Mouse (Mus musculus) cerebellum, adult 9-10 months (tissue): ENCODE measurements around the gene Cdr2l.

ENCODE experiments used
- DNase-seq: peaks from one replicate; pipeline ENCODE4 v3.0.0; 2022

Cdr2l gene

GRCm38 (mm10) chr11:115408266-115408920 lies 26.7 kb downstream of the Cdr2l start:
- no peak for DNase-seq

DNA sequence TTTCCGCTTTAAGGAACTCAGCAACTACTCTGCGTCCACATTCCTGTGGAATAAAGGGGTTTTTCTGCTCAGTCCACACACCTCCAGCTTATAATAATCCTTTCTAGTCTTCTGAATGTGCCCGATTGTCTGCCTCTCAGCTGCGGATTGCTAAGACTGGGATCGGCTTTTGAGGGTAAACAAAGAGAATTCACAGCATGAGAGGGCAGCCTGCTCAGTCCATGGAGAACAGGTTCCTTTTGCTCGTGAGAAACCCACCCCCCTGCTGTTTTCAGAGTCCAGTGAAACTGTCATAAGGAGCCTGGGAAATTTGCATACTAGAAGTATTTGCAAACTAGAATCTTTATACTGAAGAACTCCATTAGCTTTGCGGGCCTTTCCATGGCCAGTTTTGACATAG lies 27.8 kb downstream of the Cdr2l start:
- DNase-seq, result no peak

DNA sequence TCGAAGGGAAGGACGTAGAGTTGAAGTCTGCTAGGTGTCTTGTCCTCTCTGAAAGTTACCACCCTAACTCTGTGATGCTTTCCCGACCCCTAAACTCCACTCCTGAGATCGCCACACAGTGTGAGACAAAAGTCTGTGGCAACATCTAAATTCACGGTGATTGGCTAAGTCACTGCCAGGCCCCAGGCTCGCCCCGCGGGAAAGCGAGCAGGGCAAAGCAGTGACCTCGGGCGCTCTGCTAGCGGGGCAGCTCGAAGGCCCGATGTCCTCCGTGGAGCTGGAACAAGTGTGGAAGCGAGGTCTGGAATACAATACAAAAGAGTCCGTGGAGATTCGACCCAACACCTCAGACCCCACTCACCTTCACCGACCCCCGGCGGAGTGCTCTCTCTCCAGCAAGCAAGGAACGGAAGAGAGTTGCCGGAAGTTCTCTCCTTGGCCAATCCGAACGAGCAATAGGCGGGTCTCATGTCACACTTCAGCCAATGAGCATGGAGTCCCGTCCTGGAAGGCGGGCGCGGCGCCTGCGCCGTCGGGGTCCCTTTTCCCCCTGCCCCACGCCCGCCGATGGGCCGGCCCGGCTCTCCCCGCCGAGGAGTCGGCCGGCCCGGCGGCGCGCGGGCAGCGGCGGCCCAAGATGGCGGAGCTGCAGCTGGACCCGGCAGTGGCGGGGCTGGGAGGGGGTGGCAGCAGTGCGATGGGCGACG lies 38.0 kb downstream of the Cdr2l start, which contains the start of the genes Atp5h and Kctd2:
Gene Atp5h, minus strand, starts transcription at position 432 of the 707 bp plus-strand sequence.
Gene Kctd2, plus strand, starts transcription at position 598 of the 707 bp plus-strand sequence.
- peak; percentile 95 for DNase-seq

DNA sequence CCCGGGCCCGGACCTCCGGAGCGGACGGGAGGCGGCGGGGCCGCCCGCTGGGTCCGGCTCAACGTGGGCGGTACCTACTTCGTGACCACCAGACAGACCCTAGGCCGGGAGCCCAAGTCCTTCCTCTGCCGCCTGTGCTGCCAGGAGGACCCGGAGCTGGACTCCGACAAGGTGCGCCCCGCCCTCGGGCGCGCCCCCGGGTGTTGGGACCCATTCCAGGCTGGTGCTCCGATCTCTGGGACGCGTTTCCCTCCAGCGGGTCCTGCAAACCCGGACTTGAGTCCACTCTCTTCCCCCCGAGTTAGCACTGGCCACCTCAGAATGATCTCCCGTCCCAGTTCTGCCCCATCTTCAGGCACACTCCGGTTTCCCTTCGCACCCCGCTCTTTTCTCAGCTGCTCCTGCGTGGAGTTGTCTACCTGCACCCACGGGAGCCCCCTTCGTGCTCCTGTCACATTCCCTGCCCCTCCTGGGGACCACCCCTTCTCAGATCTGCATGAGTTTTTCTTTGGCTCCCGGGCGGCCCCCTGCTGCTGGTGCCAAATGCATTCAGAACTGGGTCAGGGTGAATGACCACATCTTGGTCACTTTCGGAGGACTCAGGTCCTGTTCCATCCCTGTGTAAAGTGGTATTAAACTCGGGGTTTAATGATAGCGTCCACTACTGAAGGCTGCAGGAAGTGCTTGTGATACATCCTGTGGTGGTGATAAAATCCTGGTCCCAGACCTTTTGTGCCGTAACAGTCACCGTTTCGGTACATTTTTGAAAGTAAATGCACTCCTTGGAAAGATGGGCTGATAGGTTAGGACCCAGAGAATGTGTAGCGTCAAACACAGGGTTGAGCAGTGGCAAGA lies 38.8 kb downstream of the Cdr2l start:
- peak; percentile 80 for DNase-seq

DNA sequence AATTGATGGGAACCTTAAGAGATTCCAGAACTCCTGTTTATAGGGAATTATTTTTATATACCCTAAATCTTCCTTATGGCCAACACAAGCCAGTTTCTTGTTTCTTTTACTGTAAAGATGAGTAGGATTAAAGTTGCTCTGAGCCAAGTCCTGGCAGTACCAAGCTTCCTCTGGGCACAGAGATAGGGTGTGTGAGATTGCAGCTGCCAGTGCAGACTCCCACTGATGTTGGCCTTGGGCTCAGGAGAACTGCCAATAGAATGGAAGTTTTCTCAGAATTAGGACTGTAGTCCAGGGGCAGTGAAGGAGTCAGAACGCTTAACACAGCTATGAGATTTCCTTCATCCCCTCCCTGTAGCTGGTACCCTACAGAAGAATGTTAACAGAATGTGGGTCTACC lies 39.6 kb downstream of the Cdr2l start:
- DNase-seq, result no peak

- DNase-seq, result no peak
These were observed 40.3 kb downstream of the Cdr2l start for GRCm38 (mm10) chr11:115421972-115422371.

DNA sequence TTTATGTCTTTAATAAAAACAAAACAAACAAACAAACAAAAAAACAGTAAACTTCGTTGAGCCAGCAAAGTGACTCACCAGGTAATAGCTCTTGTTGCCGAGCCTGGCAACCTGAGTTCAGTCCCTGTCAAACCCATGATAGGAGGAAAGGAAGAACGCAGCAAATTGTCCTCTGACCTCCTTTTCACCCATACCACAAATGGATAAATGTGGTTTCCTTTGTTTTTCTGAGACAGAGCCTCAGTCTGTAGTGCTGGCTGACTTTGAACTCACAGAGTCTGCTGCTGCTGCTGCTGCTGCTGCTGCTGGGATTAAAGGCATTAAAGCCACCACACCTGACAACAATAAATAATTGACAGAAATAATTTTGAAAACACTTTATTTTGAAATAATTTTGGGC lies 41.4 kb downstream of the Cdr2l start:
- no peak for DNase-seq

DNA sequence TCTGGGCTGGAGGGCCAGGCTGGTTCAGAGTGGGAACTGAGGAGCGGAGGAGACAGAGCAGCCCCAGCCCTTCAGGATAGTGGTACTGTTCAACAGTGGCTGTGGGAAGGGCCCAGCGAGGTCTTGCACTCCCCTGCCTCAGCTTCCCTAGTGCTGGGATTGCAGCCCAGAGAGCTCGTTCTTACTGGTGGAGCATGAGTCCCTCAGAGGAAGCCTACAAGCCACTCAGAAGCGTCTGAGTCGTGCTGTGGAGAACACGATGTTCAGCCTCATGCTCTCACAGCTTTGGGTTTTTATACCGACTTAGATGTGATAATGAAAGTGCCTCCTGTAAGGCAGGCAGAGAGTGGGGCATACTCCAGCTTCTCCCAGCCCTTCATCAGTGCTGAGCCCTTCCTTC lies 43.0 kb downstream of the Cdr2l start:
- no peak for DNase-seq

GRCm38 (mm10) chr11:115425671-115426070 lies 44.0 kb downstream of the Cdr2l start:
- DNase-seq, result peak; percentile 23

- DNase-seq, result peak; percentile 88
These were observed 46.0 kb downstream of the Cdr2l start for GRCm38 (mm10) chr11:115427482-115428331.

GRCm38 (mm10) chr11:115429307-115429706 lies 47.6 kb downstream of the Cdr2l start:
- peak; percentile 71 for DNase-seq

DNA sequence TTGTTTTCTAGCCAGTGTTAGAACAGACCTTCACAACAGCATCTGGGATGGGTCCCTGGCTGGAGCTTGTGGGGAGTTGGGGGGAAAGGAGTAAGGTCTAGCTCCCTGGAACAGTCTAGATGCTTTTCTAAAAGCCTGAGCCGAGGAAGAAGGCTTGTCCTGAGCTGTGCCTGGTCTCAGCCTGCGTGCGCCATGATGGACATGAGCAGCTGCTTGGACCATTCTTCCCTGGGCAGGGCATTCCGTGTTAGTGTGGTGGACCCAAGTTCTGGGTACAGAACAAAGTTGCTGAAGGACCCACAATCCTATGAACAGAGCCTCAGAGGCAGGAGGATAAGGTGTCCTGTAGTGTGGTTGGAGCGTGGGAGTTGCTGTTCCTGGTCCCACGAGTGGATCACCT lies 48.8 kb downstream of the Cdr2l start:
- peak; percentile 23 for DNase-seq

DNA sequence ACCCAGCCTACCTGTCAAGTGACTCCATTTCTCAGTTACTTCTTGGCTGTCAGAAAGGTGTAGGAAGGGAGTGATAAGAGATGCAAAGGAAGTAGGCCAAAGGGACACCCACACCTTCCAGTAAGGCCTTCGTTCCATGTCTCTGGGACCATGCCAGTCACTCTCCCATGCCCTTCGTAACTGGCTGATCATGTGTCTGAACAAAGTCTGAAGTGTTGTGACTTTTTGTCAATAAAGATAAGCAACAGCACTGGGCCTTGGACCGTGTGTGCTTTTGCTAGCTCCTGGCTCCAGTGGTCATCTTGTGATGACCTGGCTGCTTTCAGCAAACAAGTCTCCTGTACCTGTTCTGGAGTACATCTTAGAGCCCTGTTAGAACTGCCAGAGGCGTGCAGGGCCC lies 51.1 kb downstream of the Cdr2l start:
- peak; percentile 25 for DNase-seq

GRCm38 (mm10) chr11:115433342-115433741 lies 51.6 kb downstream of the Cdr2l start:
- DNase-seq, result no peak

DNA sequence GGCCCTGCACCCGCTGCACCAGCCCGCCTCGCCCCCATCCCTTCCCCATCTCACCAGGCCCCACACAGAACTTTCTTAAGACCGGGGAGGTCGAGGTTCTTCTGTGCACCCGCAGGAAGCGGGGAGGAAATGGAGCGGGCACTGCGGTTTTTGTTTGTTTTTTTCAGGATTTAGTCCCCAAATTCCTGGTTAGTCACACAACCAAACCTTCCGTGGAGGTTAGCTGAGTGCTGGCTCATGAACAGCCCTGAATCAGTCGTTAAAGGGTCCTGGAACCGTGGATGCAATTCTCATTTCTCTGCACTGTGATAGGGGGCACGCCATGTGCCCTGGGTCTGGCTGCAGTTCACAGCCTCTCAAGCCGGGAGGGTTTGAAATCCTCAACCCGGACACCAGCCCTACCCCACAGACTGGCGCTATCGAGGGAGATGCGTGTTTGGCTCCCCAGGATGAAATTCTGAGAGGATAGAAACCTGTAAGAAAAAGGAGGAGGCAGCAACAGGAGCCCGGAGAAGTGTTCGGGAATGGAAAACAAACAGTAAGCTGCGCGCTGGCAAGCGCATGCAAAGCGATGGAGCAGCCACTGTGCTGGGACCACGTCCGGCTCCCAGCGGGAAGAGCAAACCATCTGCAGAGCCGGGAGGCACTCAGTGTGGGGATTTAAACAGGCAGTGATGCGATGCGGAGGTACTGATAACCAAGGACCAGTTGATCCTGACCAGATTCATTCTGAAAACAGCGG lies 54.1 kb downstream of the Cdr2l start:
- peak; percentile 78 for DNase-seq

- DNase-seq, result no peak
These were observed 55.9 kb downstream of the Cdr2l start for GRCm38 (mm10) chr11:115437571-115438122.

GRCm38 (mm10) chr11:115439326-115439725 lies 57.6 kb downstream of the Cdr2l start:
- DNase-seq, result no peak

- no peak for DNase-seq
These were observed 58.3 kb downstream of the Cdr2l start, which contains the start of gene Trim80 for GRCm38 (mm10) chr11:115439906-115440595. TSS of gene Trim80 (plus strand) at chr11:115440545.

DNA sequence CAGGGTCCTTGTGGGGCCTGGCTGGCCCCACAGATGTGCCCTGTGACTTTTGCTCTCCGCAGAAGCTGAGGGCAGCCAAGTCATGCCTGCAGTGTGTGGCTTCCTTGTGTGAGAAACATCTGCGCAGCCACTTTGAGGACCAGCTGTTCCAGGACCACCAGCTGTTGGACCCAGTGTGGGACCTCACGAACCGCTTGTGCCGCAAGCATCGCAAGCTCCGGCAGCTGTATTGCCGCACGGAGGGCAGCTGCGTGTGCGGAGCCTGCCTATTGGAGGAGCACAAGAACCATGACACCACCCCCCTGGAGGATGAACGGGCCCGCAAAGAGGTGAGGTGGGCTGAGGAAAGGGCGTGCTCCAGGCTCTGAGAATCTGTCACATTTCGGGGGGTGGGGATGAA lies 59.7 kb downstream of the Cdr2l start:
- DNase-seq, result no peak
